Mouse (Mus musculus) CD8-positive naive resting alpha-beta T cell, adult 2 months (primary cell): Measurements from ENCODE around the gene Cyb5d1.

ENCODE experiments used
- DNase-seq, 2 experiments: peaks; one replicate each; pipeline ENCODE4 v3.0.0; 2022; ENCODE audit warnings: low read depth in 2 of 2, low spot score in 2 of 2

The Cyb5d1 gene

GRCm38 (mm10) chr11:69416509-69416908, 21.1 kb upstream of the Cyb5d1 start:
- DNase-seq: no peak

- no peak for DNase-seq
Measured at GRCm38 (mm10) chr11:69415668-69416451, 20.4 kb upstream of the Cyb5d1 start.

- no peak for DNase-seq
Measured at GRCm38 (mm10) chr11:69415327-69415667, 19.9 kb upstream of the Cyb5d1 start.

- DNase-seq: no peak
Measured at GRCm38 (mm10) chr11:69414421-69415326, 19.2 kb upstream of the Cyb5d1 start.

GRCm38 (mm10) chr11:69413221-69414181, 18.1 kb upstream of the Cyb5d1 start, which contains the start of gene Kdm6b:
TSS of gene Kdm6b (minus strand) at chr11:69413675.
- no peak for DNase-seq

DNA sequence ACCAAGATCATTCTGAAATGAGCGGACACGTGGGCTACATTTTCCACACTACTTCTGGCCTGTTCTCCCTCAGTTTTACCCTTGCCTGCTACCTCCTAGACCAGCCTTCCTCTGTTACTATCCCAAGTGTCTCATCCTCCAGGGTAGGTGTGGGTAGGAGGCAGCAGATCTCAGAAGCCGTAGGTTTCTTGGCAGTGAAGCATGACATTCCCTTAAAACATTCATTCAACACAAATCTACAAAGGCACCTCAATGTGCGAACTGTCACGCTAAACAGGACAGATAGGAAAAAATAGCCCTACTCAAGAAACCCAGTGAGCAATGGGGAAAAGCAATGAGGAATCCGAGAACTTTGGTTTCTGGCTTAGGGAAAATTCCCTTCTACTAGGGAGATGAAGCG, 17.1 kb upstream of the Cyb5d1 start:
- DNase-seq: no peak

DNA sequence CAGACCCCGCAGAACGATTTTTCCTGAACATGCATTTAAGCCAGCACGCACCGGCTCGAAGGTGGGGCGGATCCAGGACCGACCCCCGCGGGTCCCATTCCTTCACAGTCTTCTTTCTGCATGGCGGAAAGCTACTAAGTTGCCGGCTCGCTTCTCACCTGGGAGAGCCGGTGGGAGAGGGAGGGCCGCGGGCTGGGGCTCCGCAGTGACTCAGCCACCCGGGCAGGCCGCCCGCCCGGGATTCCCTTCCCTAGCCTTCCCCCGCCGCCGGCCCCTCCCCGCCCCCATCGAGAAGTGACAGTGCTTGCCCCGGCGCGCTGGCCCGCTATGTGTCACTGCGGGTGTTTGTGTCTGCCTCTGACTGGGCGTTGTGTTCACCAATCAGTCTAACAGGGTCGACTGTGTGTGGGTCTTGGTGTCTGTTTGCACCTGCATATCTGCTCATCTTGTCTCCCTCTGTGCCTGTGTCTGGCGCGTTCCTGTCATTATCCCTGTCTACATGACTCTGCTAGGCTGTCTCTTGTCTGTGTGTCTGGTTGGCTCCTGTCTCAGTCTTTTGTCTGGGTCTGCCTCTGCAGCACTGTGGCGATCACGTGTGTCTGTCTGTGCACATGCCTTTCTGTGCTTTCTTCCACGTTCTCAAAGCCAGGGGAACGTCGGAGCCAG, 16.2 kb upstream of the Cyb5d1 start:
- DNase-seq: peak in 1 of 2 experiments; percentile 35

DNA sequence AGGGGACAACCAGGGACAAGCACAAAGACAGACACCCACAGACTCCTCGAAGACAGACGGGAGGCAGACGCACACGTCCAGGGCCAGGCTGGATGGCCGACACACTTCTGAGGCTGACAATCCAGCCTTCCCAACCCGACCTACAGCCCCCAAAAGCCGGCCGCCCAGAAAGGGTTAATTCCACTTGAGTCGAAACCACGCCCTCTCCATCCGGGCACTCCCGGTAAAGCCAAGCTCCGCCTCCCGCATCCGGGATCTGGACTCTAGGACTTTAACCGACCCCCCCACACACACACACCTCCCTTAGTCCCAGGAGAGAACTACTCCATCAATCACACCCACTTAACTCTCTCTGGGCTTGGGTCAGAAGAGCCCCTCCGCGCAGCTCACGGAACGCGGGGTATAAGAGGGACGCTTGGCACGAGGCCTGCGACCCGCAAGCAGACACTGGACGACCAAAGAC, 15.7 kb upstream of the Cyb5d1 start:
- DNase-seq: peak in 1 of 2 experiments; percentile 66

GRCm38 (mm10) chr11:69410310-69411072, 15.1 kb upstream of the Cyb5d1 start:
- DNase-seq: peak; percentile 84 to 87

- no peak for DNase-seq
Measured at GRCm38 (mm10) chr11:69410045-69410309, 14.5 kb upstream of the Cyb5d1 start.

DNA sequence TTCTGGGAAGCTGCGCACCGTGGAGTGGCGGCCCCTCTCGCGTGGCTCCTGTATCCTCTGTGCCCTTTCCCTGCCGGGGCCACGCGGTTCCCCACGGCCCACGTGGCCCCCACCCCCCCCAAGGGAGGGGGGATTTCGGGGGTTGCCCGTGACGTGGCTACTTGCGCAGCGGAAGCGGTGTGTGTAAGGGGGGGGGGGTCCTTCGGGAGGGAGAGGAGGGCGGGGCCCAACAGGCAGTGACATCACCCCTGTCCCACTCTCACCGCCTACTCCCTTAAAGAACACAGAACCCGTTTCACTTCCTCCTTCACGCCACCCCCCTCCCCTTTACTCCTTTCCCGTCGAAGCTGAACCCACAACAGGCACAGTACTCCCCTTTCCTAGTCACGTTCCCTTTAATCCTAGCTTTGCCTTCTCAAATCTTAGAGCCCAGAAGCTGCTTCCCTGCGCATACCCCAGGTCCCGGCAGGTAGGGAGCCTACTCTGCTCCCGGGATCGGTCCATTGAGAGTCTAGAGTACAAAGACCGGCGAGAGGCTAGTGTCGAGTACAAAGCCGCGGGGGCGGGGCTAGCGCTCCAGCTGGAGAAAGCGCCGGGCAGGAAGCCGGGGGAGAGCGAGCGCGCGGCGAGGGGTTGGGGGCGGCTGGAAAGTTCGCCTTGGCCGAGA, 14.1 kb upstream of the Cyb5d1 start:
- peak; percentile 83 to 86 for DNase-seq

DNA sequence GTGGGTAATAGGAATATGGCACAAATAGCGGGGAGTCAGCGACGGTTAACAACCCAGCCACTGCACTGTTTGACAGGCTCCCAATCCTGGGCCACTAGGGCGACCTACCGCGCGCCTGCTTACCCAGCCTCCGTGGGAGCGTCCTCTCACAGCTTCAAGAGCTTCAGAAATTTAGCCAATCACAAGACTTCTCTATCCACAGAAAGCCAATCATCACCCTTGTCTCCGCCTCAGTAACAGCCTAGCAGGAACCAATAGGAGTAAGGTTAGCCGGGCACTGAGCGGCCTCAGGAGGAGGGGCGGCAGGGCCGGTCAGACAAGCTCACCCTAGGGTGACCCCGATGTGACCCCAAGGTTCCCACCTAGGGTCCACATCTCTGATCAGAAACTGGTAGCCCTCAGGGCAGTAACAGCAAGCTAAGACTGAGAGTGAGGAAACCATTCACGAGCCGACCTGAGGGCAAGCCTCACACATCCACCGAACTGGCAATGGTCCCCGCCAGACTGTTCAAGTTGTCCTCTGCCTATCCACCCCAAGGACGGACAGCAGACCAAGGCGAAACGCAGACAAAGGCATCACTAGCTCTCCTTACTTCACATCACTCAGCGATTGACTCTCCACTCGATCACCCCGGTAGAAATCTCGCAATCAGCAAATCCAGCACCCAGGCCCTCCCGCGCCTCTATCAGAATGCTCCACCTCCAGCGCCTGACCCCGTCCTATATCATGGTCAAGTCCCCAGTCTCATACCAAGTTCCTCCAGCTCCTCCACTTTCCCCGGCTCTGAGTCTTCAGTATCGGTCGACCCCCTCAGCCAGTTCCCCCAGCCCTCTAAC, 13.3 kb upstream of the Cyb5d1 start:
- DNase-seq: peak; percentile 68 to 75

DNA sequence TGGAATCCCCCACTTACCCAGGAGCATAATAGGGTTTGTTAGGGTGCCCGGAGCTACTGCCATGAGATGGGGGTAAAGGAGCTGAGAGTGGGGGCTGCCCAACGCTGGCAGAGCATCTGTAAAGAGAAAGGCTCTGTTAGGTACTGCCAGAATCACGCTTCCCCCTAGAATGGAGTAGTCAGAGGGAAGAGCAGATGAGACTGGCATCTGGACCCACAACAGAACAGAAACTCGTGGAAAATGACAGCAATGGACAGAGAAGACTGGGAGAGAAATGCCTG, 12.2 kb upstream of the Cyb5d1 start:
- DNase-seq: no peak

GRCm38 (mm10) chr11:69406867-69407723, 11.7 kb upstream of the Cyb5d1 start:
- no peak for DNase-seq

DNA sequence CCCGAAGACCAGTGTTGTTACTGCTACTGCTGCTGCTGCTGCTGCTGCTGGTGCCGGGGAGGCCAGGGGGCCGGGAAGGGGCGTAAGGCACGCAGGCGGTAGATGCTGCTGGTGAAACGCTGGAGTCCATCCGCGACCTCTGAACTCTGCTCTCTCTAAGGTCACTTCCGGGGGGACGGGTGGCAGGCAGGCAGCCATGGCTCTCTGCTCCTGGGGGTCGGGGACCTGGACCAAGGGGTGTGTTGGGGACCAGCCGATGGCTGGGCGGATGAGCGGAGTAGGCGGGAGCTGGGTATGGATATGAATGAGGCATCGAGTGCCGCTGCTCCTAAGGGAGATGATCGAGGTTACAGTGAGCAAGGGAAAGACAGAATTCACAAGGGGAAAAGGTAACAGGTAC, 10.9 kb upstream of the Cyb5d1 start:
- no peak for DNase-seq

- no peak for DNase-seq
Measured at GRCm38 (mm10) chr11:69405397-69406200, 10.2 kb upstream of the Cyb5d1 start.
